Mouse (Mus musculus) brain, embryonic 18.5 days (tissue): ENCODE measurements around the gene Npl.
"Not testable (repeated sequence)": the region's sequence is repeated elsewhere in the genome, so short reads cannot be mapped to it uniquely, and the experiment has no call there.

Experiments used
- DNase-seq: peaks from one replicate; pipeline ENCODE4 v3.0.0-alpha.2; 2012; ENCODE audit warnings: low read depth, low spot score

Npl gene

GRCm38 (mm10) chr1:153542726-153543320 is 7.0 kb downstream of the Npl start:
- no peak for DNase-seq

- DNase-seq, result no peak
These were observed 9.1 kb downstream of the Npl start for GRCm38 (mm10) chr1:153540753-153541152.

- no peak for DNase-seq
These were observed 10.0 kb downstream of the Npl start for GRCm38 (mm10) chr1:153539739-153540333.

GRCm38 (mm10) chr1:153535611-153536010 is 14.2 kb downstream of the Npl start:
- DNase-seq, result no peak

GRCm38 (mm10) chr1:153532896-153533295 is 16.9 kb downstream of the Npl start:
- DNase-seq, result not testable (repeated sequence)

- no peak for DNase-seq
These were observed 17.5 kb downstream of the Npl start for GRCm38 (mm10) chr1:153532234-153532841.

- no peak for DNase-seq
These were observed 18.1 kb downstream of the Npl start for GRCm38 (mm10) chr1:153531677-153532233.

- no peak for DNase-seq
These were observed 27.7 kb downstream of the Npl start for GRCm38 (mm10) chr1:153522116-153522515.

GRCm38 (mm10) chr1:153515368-153515767 is 34.5 kb downstream of the Npl start:
- DNase-seq, result no peak

- no peak for DNase-seq
These were observed 39.4 kb downstream of the Npl start for GRCm38 (mm10) chr1:153510330-153511009.

GRCm38 (mm10) chr1:153509569-153509968 is 40.3 kb downstream of the Npl start:
- not testable (repeated sequence) for DNase-seq

GRCm38 (mm10) chr1:153509012-153509411 is 40.8 kb downstream of the Npl start:
- DNase-seq, result no peak

- DNase-seq, result peak; percentile 40
These were observed 43.6 kb downstream of the Npl start for GRCm38 (mm10) chr1:153506266-153506665.

- no peak for DNase-seq
These were observed 48.1 kb downstream of the Npl start for GRCm38 (mm10) chr1:153501644-153502321.

- no peak for DNase-seq
These were observed 49.8 kb downstream of the Npl start for GRCm38 (mm10) chr1:153500030-153500429.

GRCm38 (mm10) chr1:153496030-153496429 is 53.8 kb downstream of the Npl start:
- DNase-seq, result no peak

GRCm38 (mm10) chr1:153493931-153494330 is 55.9 kb downstream of the Npl start:
- DNase-seq, result no peak

- DNase-seq, result no peak
These were observed 56.5 kb downstream of the Npl start for GRCm38 (mm10) chr1:153493338-153493737.

GRCm38 (mm10) chr1:153491822-153492221 is 58.0 kb downstream of the Npl start:
- DNase-seq, result no peak

- no peak for DNase-seq
These were observed 58.5 kb downstream of the Npl start for GRCm38 (mm10) chr1:153491345-153491744.

- no peak for DNase-seq
These were observed 59.9 kb downstream of the Npl start for GRCm38 (mm10) chr1:153489963-153490362.

- DNase-seq, result no peak
These were observed 60.3 kb downstream of the Npl start for GRCm38 (mm10) chr1:153489540-153489939.
